Mouse (Mus musculus) mouse trophoblast stem cell (cell line): ENCODE data around the gene Gm4302.
"Not testable (repeated sequence)": the region's sequence is repeated elsewhere in the genome, so short reads cannot be mapped to it uniquely, and the experiment has no call there.

Experiments
- in situ Hi-C, 2 experiments: fragments of 300-500 bp; cut with MseI, MboI; formaldehyde crosslinking; loops; 2 replicates in 1 of 2; 3 replicates in 1 of 2; pipeline ENCODE4 v1.15.1; 2025

Gm4302 gene

GRCm38 (mm10) chr10:100340536-100340935, at the start of gene Gm4302:
TSS of gene Gm4302 (plus strand) at chr10:100340836.
- in situ Hi-C loops = not testable (repeated sequence)

- in situ Hi-C loops = loop anchor here (25.0 kb wide), 2 partner anchors 116 to 141 kb away; no protein-coding TSS in a partner anchor
Measured at GRCm38 (mm10) chr10:100296105-100296504, 44.5 kb upstream of the Gm4302 start.

GRCm38 (mm10) chr10:100300106-100300505, 40.5 kb upstream of the Gm4302 start:
- in situ Hi-C loops = not testable (repeated sequence)

DNA sequence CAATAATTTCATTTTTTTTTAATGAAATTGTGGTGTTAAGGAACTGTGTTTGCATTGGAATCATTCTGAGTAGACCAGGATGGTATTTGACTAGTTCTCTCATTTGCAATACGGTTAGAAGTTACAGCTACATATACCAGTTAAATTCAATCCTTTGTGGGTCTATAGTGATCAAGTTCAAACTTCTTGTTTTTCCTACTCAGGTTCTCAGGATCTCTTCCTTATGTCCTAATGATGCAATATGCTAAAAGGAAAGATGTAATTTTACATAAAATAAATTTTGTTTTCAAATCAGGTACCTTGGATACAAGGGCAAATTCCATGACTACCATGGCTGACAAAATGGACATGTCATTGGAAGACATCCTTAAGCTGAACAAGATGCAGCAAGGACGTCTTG, 5.3 kb upstream of the Gm4302 start, which contains the start of gene Gm4301:
Gene Gm4301, plus strand, starts transcription at position 301 of the 400 bp plus-strand sequence.
- in situ Hi-C loops = not testable (repeated sequence)

DNA sequence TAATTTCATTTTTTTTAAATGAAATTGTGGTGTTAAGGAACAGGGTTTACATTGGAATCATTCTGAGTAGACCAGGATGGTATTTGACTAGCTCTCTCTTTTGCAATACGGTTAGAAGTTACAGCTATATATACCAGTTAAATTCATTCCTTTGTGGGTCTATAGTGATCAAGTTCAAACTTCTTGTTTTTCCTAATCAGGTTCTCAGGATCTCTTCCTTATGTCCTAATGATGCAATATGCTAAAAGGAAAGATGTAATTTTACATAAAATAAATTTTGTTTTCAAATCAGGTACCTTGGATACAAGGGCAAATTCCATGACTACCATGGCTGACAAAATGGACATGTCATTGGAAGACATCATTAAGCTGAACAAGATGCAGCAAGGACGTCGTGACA, 5.0 kb downstream of the Gm4302 start, which contains the start of gene Gm4303:
Gene Gm4303, plus strand, starts transcription at position 301 of the 400 bp plus-strand sequence.
- in situ Hi-C loops = not testable (repeated sequence)

GRCm38 (mm10) chr10:100350793-100351192, 10.2 kb downstream of the Gm4302 start, which contains the start of gene Gm4305:
TSS of gene Gm4305 (plus strand) at chr10:100351093.
- in situ Hi-C loops = not testable (repeated sequence)

GRCm38 (mm10) chr10:100356841-100357240, 16.2 kb downstream of the Gm4302 start:
- in situ Hi-C loops = not testable (repeated sequence)

DNA sequence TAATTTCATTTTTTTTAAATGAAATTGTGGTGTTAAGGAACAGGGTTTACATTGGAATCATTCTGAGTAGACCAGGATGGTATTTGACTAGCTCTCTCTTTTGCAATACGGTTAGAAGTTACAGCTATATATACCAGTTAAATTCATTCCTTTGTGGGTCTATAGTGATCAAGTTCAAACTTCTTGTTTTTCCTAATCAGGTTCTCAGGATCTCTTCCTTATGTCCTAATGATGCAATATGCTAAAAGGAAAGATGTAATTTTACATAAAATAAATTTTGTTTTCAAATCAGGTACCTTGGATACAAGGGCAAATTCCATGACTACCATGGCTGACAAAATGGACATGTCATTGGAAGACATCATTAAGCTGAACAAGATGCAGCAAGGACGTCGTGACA, 20.4 kb downstream of the Gm4302 start, which contains the start of gene Gm4307:
Gene Gm4307, plus strand, starts transcription at position 301 of the 400 bp plus-strand sequence.
- in situ Hi-C loops = not testable (repeated sequence)

DNA sequence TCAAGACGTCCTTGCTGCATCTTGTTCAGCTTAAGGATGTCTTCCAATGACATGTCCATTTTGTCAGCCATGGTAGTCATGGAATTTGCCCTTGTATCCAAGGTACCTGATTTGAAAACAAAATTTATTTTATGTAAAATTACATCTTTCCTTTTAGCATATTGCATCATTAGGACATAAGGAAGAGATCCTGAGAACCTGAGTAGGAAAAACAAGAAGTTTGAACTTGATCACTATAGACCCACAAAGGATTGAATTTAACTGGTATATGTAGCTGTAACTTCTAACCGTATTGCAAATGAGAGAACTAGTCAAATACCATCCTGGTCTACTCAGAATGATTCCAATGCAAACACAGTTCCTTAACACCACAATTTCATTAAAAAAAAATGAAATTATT, 41.8 kb downstream of the Gm4302 start, which contains the start of gene Gm4312:
Gene Gm4312, minus strand, starts transcription at position 101 of the 400 bp plus-strand sequence.
- in situ Hi-C loops = not testable (repeated sequence)
